12 mouse cellular contexts compared by ENCODE assay signal in the genomic region with DNA sequence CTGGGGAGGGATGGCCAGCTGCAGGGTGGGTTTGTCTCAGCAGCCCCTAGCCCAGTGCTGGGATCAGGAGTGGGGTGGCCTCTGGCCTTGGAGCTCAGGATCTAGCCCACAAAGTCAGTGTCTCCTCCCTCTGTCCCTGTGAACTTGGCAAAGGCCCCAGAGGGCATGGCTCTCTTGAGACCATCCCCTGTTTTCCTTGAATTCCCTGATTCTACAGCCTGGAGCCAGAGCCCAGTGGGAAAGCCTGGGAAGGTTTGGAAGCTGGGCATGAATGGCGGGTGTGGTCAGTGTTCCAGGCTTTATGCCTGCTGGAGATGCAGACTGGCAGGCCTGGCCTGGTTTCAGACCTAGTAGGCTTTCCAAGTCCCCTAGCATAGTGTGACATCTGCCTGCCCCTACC. TPM values are rescaled to one million over a fixed set of nuclear protein-coding genes. Genes with fewer than 3 reads are reported as not detected.
DNase-seq lines count a peak whose midpoint lies in the region; ATAC-seq and TF ChIP-seq lines count a peak whose summit lies in the region.
"Had no signal": no experiment of that assay in that cellular context is flagged by ENCODE, and none has a peak within 500 bp of the region (broad histone marks: within the 10 kb centered on the region; RNA-seq: fewer than 3 reads in every experiment).

No protein-coding gene starts in this region.

- peaks cover 22% of the 10 kb centered on the region for H3K4me1 ChIP-seq in liver, adult 2 months (ENCODE audit: control insufficient read depth, insufficient read depth, low read length)
- peaks cover 49% of the 10 kb centered on the region for H3K4me1 ChIP-seq in limb, embryonic 15.5 days
- H3K4me1 ChIP-seq in stomach, embryonic 15.5 days, result peaks cover 36% of the 10 kb centered on the region

- no peak overlapping the region for H3K4me2 ChIP-seq in limb, embryonic 15.5 days
- H3K4me2 ChIP-seq in stomach, embryonic 15.5 days, result no peak overlapping the region

- H3K36me3 ChIP-seq in liver, adult 2 months (ENCODE audit: control insufficient read depth, insufficient read depth, low read length), result no peaks in the 10 kb centered on the region
- H3K36me3 ChIP-seq in limb, embryonic 15.5 days, result no peaks in the 10 kb centered on the region
- H3K36me3 ChIP-seq in stomach, embryonic 15.5 days, result no peaks in the 10 kb centered on the region

- peak; percentile 57 to 65 for DNase-seq in cerebellum, postnatal 10 days
- no peak for DNase-seq in cerebellum, postnatal 4 days (ENCODE audit: low spot score in 2 of 2)
- no peak for DNase-seq in liver, adult 2 months (ENCODE audit: extremely low read depth, low read depth, low spot score)
- DNase-seq in liver, result no peak
- no peak for DNase-seq in spleen, postnatal 14 days (ENCODE audit: low spot score in 2 of 2)
- no peak for DNase-seq in layer of hippocampus, adult 11-12 months (ENCODE audit: low spot score)
- DNase-seq: cerebellum, adult 2 months; midbrain, embryonic 14.5 days had no signal

- no peak for TF ChIP-seq POLR2A in liver, adult 2 months (IDR thresholded peaks at IDR 0.05; ENCODE audit: extremely low read depth, insufficient read depth, low read length)

- no peaks in the 10 kb centered on the region for H3K27me3 ChIP-seq in liver, adult 2 months (ENCODE audit: control insufficient read depth, insufficient read depth, low read length)
- H3K27me3 ChIP-seq in limb, embryonic 15.5 days, result no peaks in the 10 kb centered on the region
- no peaks in the 10 kb centered on the region for H3K27me3 ChIP-seq in stomach, embryonic 15.5 days (replicated peaks)

- no peaks in the 10 kb centered on the region for H3K79me2 ChIP-seq in liver, adult 2 months (ENCODE audit: control insufficient read depth, insufficient read depth, low read length)

- no peak for TF ChIP-seq CTCF in liver, adult 2 months (IDR thresholded peaks at IDR 0.05; ENCODE audit: low read depth, low read length)

- peak overlapping the region; percentile 55 for H3K27ac ChIP-seq in liver, adult 2 months (replicated peaks; ENCODE audit: insufficient read depth, low read depth, low read length)
- peak overlapping the region; percentile 61; the same call in 1 of the 2 replicates for H3K27ac ChIP-seq in limb, embryonic 15.5 days
- H3K27ac ChIP-seq in stomach, embryonic 15.5 days, result peak overlapping the region; percentile 62
- H3K27ac ChIP-seq: layer of hippocampus, adult 2 months had no signal

- H3K9me3 ChIP-seq in limb, embryonic 15.5 days, result no peaks in the 10 kb centered on the region
- H3K9me3 ChIP-seq in stomach, embryonic 15.5 days, result no peaks in the 10 kb centered on the region

- no peak overlapping the region for H3K4me3 ChIP-seq in liver, adult 2 months (ENCODE audit: insufficient read depth, low read depth, low read length)
- H3K4me3 ChIP-seq in limb, embryonic 15.5 days, result no peak overlapping the region
- H3K4me3 ChIP-seq in stomach, embryonic 15.5 days (replicated peaks), result no peak overlapping the region
- H3K4me3 ChIP-seq: layer of hippocampus, adult 2 months had no signal

- WGBS in liver, adult 2 months, result 87% methylated on average over 1 of the region's 1 CpGs
- 57% methylated on average over 1 of the region's 1 CpGs for WGBS in limb, embryonic 15.5 days
- 78% methylated on average over 1 of the region's 1 CpGs for WGBS in stomach, embryonic 15.5 days

- no peak for ATAC-seq in limb, embryonic 15.5 days (ENCODE audit: insufficient number of reproducible peaks, low FRiP score, low TSS enrichment, low read depth)
- no peak for ATAC-seq in stomach, embryonic 15.5 days (ENCODE audit: insufficient read depth, low FRiP score, low read depth)

- no peak overlapping the region for H3K9ac ChIP-seq in liver, adult 2 months (ENCODE audit: low read depth, low read length)
- no peak overlapping the region for H3K9ac ChIP-seq in limb, embryonic 15.5 days
- no peak overlapping the region for H3K9ac ChIP-seq in stomach, embryonic 15.5 days

RNA-seq across cellular contexts. Expression of gene Tha1, which starts 8.9 kb away (rescaled TPM):
- 6.1 and 7.4 TPM in 2 replicates for total RNA-seq in liver, adult 2 months (2014; rRNA removed)
- polyA plus RNA-seq in liver, adult 2 months (2012; rRNA removed), result 10.0 and 11.4 TPM in 2 replicates
- 3.5 and 4.1 TPM in 2 replicates for polyA plus RNA-seq in limb, embryonic 15.5 days (2015; fragmentation: Nextera tagmentation; extraction: Ambion mirVana)
- polyA plus RNA-seq in stomach, embryonic 15.5 days (2015; fragmentation: Nextera tagmentation; extraction: Ambion mirVana), result 7.1 and 7.2 TPM in 2 replicates

RNA-seq across cellular contexts. Expression of gene Tmem235, which starts 21.7 kb away (rescaled TPM):
- total RNA-seq in liver, adult 2 months (2014; rRNA removed), result not detected in 2 replicates
- not detected in 2 replicates for polyA plus RNA-seq in liver, adult 2 months (2012; rRNA removed)
- not detected in 2 replicates for polyA plus RNA-seq in limb, embryonic 15.5 days (2015; fragmentation: Nextera tagmentation; extraction: Ambion mirVana)
- not detected in 2 replicates for polyA plus RNA-seq in stomach, embryonic 15.5 days (2015; fragmentation: Nextera tagmentation; extraction: Ambion mirVana)
- total RNA-seq: layer of hippocampus, adult 2 months had no signal
- polyA plus RNA-seq: frontal cortex, adult 2 months; midbrain, embryonic 14.5 days had no signal

RNA-seq across cellular contexts. Expression of gene Birc5, which starts 33.2 kb away (rescaled TPM):
- total RNA-seq in liver, adult 2 months (2014; rRNA removed), result 0.65 and 2.0 TPM in 2 replicates
- 0.82 and 0.92 TPM in 2 replicates for polyA plus RNA-seq in liver, adult 2 months (2012; rRNA removed)
- polyA plus RNA-seq in limb, embryonic 15.5 days (2015; fragmentation: Nextera tagmentation; extraction: Ambion mirVana), result 240 and 254 TPM in 2 replicates
- 293 and 308 TPM in 2 replicates for polyA plus RNA-seq in stomach, embryonic 15.5 days (2015; fragmentation: Nextera tagmentation; extraction: Ambion mirVana)

RNA-seq across cellular contexts. Expression of gene Tk1, which starts 56.3 kb away (rescaled TPM):
- total RNA-seq in liver, adult 2 months (2014; rRNA removed), result 56.9 and 65.1 TPM in 2 replicates
- polyA plus RNA-seq in liver, adult 2 months (2012; rRNA removed), result 45.6 and 69.7 TPM in 2 replicates
- polyA plus RNA-seq in limb, embryonic 15.5 days (2015; fragmentation: Nextera tagmentation; extraction: Ambion mirVana), result 119 and 134 TPM in 2 replicates
- polyA plus RNA-seq in stomach, embryonic 15.5 days (2015; fragmentation: Nextera tagmentation; extraction: Ambion mirVana), result 139 and 142 TPM in 2 replicates

RNA-seq across cellular contexts. Expression of gene Afmid, which starts 56.5 kb away (rescaled TPM):
- total RNA-seq in liver, adult 2 months (2014; rRNA removed), result 119 and 136 TPM in 2 replicates
- 117 and 144 TPM in 2 replicates for polyA plus RNA-seq in liver, adult 2 months (2012; rRNA removed)
- 4.6 and 4.9 TPM in 2 replicates for polyA plus RNA-seq in limb, embryonic 15.5 days (2015; fragmentation: Nextera tagmentation; extraction: Ambion mirVana)
- polyA plus RNA-seq in stomach, embryonic 15.5 days (2015; fragmentation: Nextera tagmentation; extraction: Ambion mirVana), result 7.2 and 7.4 TPM in 2 replicates

Comparison
In these comparisons a context has a peak if more than half of its experiments do, and no peak if none do; other contexts are left out.
1. DNase-seq: peak in cerebellum, postnatal 10 days (2 of 2); none in cerebellum, postnatal 4 days (0 of 2), liver, adult 2 months (single experiment), liver (single experiment), spleen, postnatal 14 days (0 of 2) and layer of hippocampus, adult 11-12 months (single experiment).
2. RNA of gene Birc5, which starts 33.2 kb away (polyA plus RNA-seq): 293 to 308 TPM in stomach, embryonic 15.5 days and 240 to 254 TPM in limb, embryonic 15.5 days; 0.82 to 0.92 TPM in liver, adult 2 months; every median in the first group is over 100 times any median in the second.
3. Peak in every context shown above with its lines, with median percentiles within 50 percentile points of each other: H3K27ac ChIP-seq.